9 mouse cellular contexts compared by ENCODE assay signal in genomic region chr13:68998558-68998917, GRCm38 (mm10). TPM values are rescaled to one million over a fixed set of nuclear protein-coding genes. Genes with fewer than 3 reads are reported as not detected.
DNase-seq lines count a peak whose midpoint lies in the region; ATAC-seq and TF ChIP-seq lines count a peak whose summit lies in the region.
"Had no signal": no experiment of that assay in that cellular context is flagged by ENCODE, and none has a peak within 500 bp of the region (broad histone marks: within the 10 kb centered on the region; RNA-seq: fewer than 3 reads in every experiment).

No protein-coding gene starts in this region.

- no peaks in the 10 kb centered on the region for H3K36me3 ChIP-seq in ES-E14 (ENCODE audit: control insufficient read depth, insufficient read depth, low read length, poor library complexity, severe bottlenecking)
- no peaks in the 10 kb centered on the region for H3K36me3 ChIP-seq in forebrain, postnatal 0 days (ENCODE audit: insufficient read depth)
- H3K36me3 ChIP-seq in limb, embryonic 15.5 days, result no peaks in the 10 kb centered on the region

- peak overlapping the region; percentile 84 to 87 for H3K4me3 ChIP-seq in ES-E14 (ENCODE audit: insufficient read depth in 1 of 2, low read depth in 1 of 2, low read length in 2 of 2, poor library complexity in 1 of 2, severe bottlenecking in 1 of 2)
- peak overlapping the region; percentile 67 for H3K4me3 ChIP-seq in forebrain, postnatal 0 days (ENCODE audit: low read depth, low read length)
- H3K4me3 ChIP-seq in limb, embryonic 15.5 days, result peak overlapping the region; percentile 69
- H3K4me3 ChIP-seq: myocyte had no signal

- no peak overlapping the region for H3K27ac ChIP-seq in ES-E14 (ENCODE audit: insufficient read depth, low read depth, low read length, poor library complexity, severe bottlenecking)
- H3K27ac ChIP-seq in forebrain, postnatal 0 days (ENCODE audit: low read depth, low read length), result peak overlapping the region; percentile 54
- peak overlapping the region; percentile 75 for H3K27ac ChIP-seq in limb, embryonic 15.5 days

- TF ChIP-seq CTCF in forebrain, postnatal 0 days (IDR thresholded peaks at IDR 0.05; ENCODE audit: low read depth), result no peak

- no peaks in the 10 kb centered on the region for H3K9me3 ChIP-seq in ES-E14 (ENCODE audit: control insufficient read depth, insufficient read depth, low read depth, low read length)
- no peaks in the 10 kb centered on the region for H3K9me3 ChIP-seq in forebrain, postnatal 0 days (ENCODE audit: low read length)
- no peaks in the 10 kb centered on the region for H3K9me3 ChIP-seq in limb, embryonic 15.5 days

- peak; percentile 46 for DNase-seq in gastrocnemius, postnatal 10 days
- DNase-seq in gastrocnemius, postnatal 25 days, result no peak
- no peak for DNase-seq in ES-E14 (ENCODE audit: low read depth, low spot score)
- no peak for DNase-seq in forebrain, postnatal 0 days
- peak; percentile 42 for DNase-seq in retina, embryonic 14.5 days (ENCODE audit: low spot score)
- DNase-seq in cerebellum, postnatal 36 days, result no peak

- in situ Hi-C loops in ES-E14 (cut with MboI; ENCODE audit: low sequenced_read_pairs in 2 of 2, unreplicated experiment in 2 of 2), result no loop called here

- H3K4me2 ChIP-seq in forebrain, postnatal 0 days (ENCODE audit: low read depth), result peak overlapping the region; percentile 83
- peak overlapping the region; percentile 89 for H3K4me2 ChIP-seq in limb, embryonic 15.5 days

- ATAC-seq in forebrain, postnatal 0 days, result peak; percentile 25
- ATAC-seq in limb, embryonic 15.5 days (ENCODE audit: insufficient number of reproducible peaks, low FRiP score, low TSS enrichment, low read depth), result no peak
- no peak for ATAC-seq in activated CD4-positive, CD25-positive, alpha-beta regulatory T cell, adult 4 months

- H3K27me3 ChIP-seq in forebrain, postnatal 0 days (ENCODE audit: insufficient read depth, low read length), result no peaks in the 10 kb centered on the region
- peaks cover 9% of the 10 kb centered on the region for H3K27me3 ChIP-seq in limb, embryonic 15.5 days

- under 1% methylated on average over 17 of the region's 17 CpGs for WGBS in forebrain, postnatal 0 days
- WGBS in limb, embryonic 15.5 days, result under 1% methylated on average over 17 of the region's 17 CpGs

- H3K9ac ChIP-seq in ES-E14 (ENCODE audit: insufficient read depth, low read depth, low read length, poor library complexity, severe bottlenecking), result peak overlapping the region; percentile 82
- peak overlapping the region; percentile 73 for H3K9ac ChIP-seq in forebrain, postnatal 0 days
- peak overlapping the region; percentile 56 for H3K9ac ChIP-seq in limb, embryonic 15.5 days

- H3K4me1 ChIP-seq in ES-E14 (ENCODE audit: control insufficient read depth in 2 of 2, insufficient read depth in 2 of 2, low read length in 2 of 2, poor library complexity in 1 of 2), result no peaks in the 10 kb centered on the region
- H3K4me1 ChIP-seq in forebrain, postnatal 0 days (ENCODE audit: insufficient read depth), result peaks cover 3% of the 10 kb centered on the region; the same call in 1 of the 2 replicates
- H3K4me1 ChIP-seq in limb, embryonic 15.5 days, result peaks cover 22% of the 10 kb centered on the region

TF ChIP-seq in ES-E14, 5 proteins besides CTCF, POLR2A, EP300 and RAD21:
- TF ChIP-seq HCFC1 (IDR thresholded peaks at IDR 0.05; ENCODE audit: borderline replicate concordance, insufficient read depth, low read length) (no peak), CHD2 (IDR thresholded peaks at IDR 0.05; ENCODE audit: low read depth, low read length) (no peak), ZNF384 (IDR thresholded peaks at IDR 0.05; ENCODE audit: low read depth, low read length) (no peak), ZC3H11A (IDR thresholded peaks at IDR 0.05; ENCODE audit: borderline replicate concordance, low read depth, low read length) (no peak), MAFK (IDR thresholded peaks at IDR 0.05; ENCODE audit: insufficient read depth, low read depth, low read length) (no peak)
TF ChIP-seq in ES-E14: peak in this region for 0.

RNA-seq across cellular contexts. Expression of gene Adcy2, which starts 0.8 kb away (rescaled TPM):
- total RNA-seq in gastrocnemius, postnatal 10 days (2021), result 10 to 100 TPM; 27.6 to 46.7 TPM
- 10 to 100 TPM; 23.2 to 31.4 TPM for total RNA-seq in gastrocnemius, postnatal 25 days (2021)
- total RNA-seq in ES-E14 (2012; rRNA removed), result 1.3 and 1.4 TPM in 2 replicates
- 28.5 and 32.8 TPM in 2 replicates for total RNA-seq in forebrain, postnatal 0 days (2014; rRNA removed)
- polyA plus RNA-seq in forebrain, postnatal 0 days (2015; fragmentation: Nextera tagmentation; extraction: Ambion mirVana), result 9.2 and 11.3 TPM in 2 replicates
- 7.4 and 7.5 TPM in 2 replicates for polyA plus RNA-seq in limb, embryonic 15.5 days (2015; fragmentation: Nextera tagmentation; extraction: Ambion mirVana)
- not detected for polyA plus RNA-seq in activated CD4-positive, CD25-positive, alpha-beta regulatory T cell, adult 4 months (2017; shearing (Covaris generic))
- polyA plus RNA-seq: myocyte had no signal

Comparison
In these comparisons a context has a peak if more than half of its experiments do, and no peak if none do; other contexts are left out.
1. DNase-seq: peak in gastrocnemius, postnatal 10 days (single experiment) and retina, embryonic 14.5 days (single experiment); none in gastrocnemius, postnatal 25 days (single experiment), ES-E14 (single experiment), forebrain, postnatal 0 days (single experiment) and cerebellum, postnatal 36 days (0 of 2).
2. Peak in every context shown above with its lines, with median percentiles within 50 percentile points of each other: H3K4me3 ChIP-seq and H3K9ac ChIP-seq.